In the genomic region with DNA sequence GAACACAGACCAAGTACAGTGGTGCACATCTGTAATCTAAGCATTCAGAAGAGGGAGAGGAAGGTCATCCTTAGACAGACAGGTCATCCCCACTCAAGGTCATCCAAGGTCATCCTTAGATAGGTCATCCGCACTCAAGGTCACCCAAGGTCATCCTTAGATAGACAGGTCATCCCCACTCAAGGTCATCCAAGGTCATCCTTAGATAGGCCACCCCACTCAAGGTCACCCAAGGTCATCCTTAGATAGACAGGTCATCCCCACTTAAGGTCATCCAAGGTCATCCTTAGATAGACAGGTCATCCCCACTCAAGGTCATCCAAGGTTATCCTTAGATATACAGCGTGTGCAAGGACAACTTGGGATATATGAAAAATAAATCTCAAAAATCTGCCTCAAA, we compare ENCODE assay signal across 22 mouse cellular contexts.
"Had no signal": no experiment of that assay in that cellular context is flagged by ENCODE, and none has a peak within 500 bp of the region (broad histone marks: within the 10 kb centered on the region; RNA-seq: fewer than 3 reads in every experiment).

No protein-coding gene starts in this region.

- DNase-seq: kidney, postnatal 25 days; layer of hippocampus, adult 9-11 months; liver; lung, adult 18-20 months; lung, postnatal 10 days; lung, postnatal 36 days; right cerebral cortex, postnatal 25 days; spleen, adult 18-20 months; thymus, postnatal 25 days had no signal

- H3K4me3 ChIP-seq: layer of hippocampus, adult 2 months; limb, embryonic 10.5 days; limb, embryonic 13.5 days; liver, embryonic 12.5 days; liver, embryonic 15.5 days; lung, embryonic 15.5 days; megakaryocyte, embryonic 14.5 days; midbrain, embryonic 10.5 days; midbrain, embryonic 13.5 days; neural tube, embryonic 12.5 days; neural tube, embryonic 15.5 days; stomach, embryonic 15.5 days had no signal

- H3K27ac ChIP-seq: kidney, postnatal 0 days; layer of hippocampus, adult 2 months; limb, embryonic 10.5 days; limb, embryonic 13.5 days; liver, embryonic 12.5 days; liver, embryonic 15.5 days; lung, embryonic 15.5 days; midbrain, embryonic 10.5 days; midbrain, embryonic 13.5 days; neural tube, embryonic 12.5 days; neural tube, embryonic 15.5 days; stomach, embryonic 15.5 days had no signal

- H3K4me1 ChIP-seq: liver, embryonic 12.5 days; liver, embryonic 15.5 days; lung, embryonic 15.5 days; megakaryocyte, embryonic 14.5 days; midbrain, embryonic 13.5 days; neural tube, embryonic 12.5 days; neural tube, embryonic 15.5 days; stomach, embryonic 15.5 days had no signal

- H3K4me2 ChIP-seq: limb, embryonic 13.5 days; liver, embryonic 12.5 days; liver, embryonic 15.5 days; lung, embryonic 15.5 days; midbrain, embryonic 13.5 days; neural tube, embryonic 12.5 days; neural tube, embryonic 15.5 days; stomach, embryonic 15.5 days had no signal

- H3K27me3 ChIP-seq: limb, embryonic 13.5 days; liver, embryonic 12.5 days; liver, embryonic 15.5 days; lung, embryonic 15.5 days; megakaryocyte, embryonic 14.5 days; midbrain, embryonic 13.5 days; neural tube, embryonic 12.5 days; neural tube, embryonic 15.5 days; stomach, embryonic 15.5 days had no signal

- H3K36me3 ChIP-seq: limb, embryonic 10.5 days; limb, embryonic 13.5 days; liver, embryonic 12.5 days; lung, embryonic 15.5 days; midbrain, embryonic 10.5 days; midbrain, embryonic 13.5 days; neural tube, embryonic 12.5 days; neural tube, embryonic 15.5 days; stomach, embryonic 15.5 days had no signal

- H3K9ac ChIP-seq: limb, embryonic 13.5 days; liver, embryonic 12.5 days; liver, embryonic 15.5 days; lung, embryonic 15.5 days; midbrain, embryonic 13.5 days; neural tube, embryonic 12.5 days; neural tube, embryonic 15.5 days; stomach, embryonic 15.5 days had no signal

- ATAC-seq: liver, embryonic 12.5 days; midbrain, embryonic 13.5 days had no signal

- H3K9me3 ChIP-seq: limb, embryonic 10.5 days; limb, embryonic 13.5 days; liver, embryonic 12.5 days; liver, embryonic 15.5 days; lung, embryonic 15.5 days; megakaryocyte, embryonic 14.5 days; midbrain, embryonic 10.5 days; midbrain, embryonic 13.5 days; neural tube, embryonic 12.5 days; neural tube, embryonic 15.5 days; stomach, embryonic 15.5 days had no signal
